Mouse (Mus musculus) testis, adult 2 months (tissue): ENCODE results near the gene Retreg1.

Source experiments
- CTCF ChIP-seq: fragments of 200-500 bp; IDR thresholded peaks from 2 replicates; pipeline ENCODE4 v1.5.1; 2012; ENCODE audit warnings: low read depth, mild to moderate bottlenecking, inconsistent platforms, low read length, moderate library complexity; ENCODE audit not compliant: control insufficient read depth, insufficient read depth, insufficient replicate concordance
- POLR2A ChIP-seq: fragments of 200-500 bp; IDR thresholded peaks from 2 replicates; pipeline ENCODE4 v1.6.1; 2012; ENCODE audit warnings: low read depth, mild to moderate bottlenecking, inconsistent platforms, low read length, moderate library complexity; ENCODE audit not compliant: control insufficient read depth

DNA sequence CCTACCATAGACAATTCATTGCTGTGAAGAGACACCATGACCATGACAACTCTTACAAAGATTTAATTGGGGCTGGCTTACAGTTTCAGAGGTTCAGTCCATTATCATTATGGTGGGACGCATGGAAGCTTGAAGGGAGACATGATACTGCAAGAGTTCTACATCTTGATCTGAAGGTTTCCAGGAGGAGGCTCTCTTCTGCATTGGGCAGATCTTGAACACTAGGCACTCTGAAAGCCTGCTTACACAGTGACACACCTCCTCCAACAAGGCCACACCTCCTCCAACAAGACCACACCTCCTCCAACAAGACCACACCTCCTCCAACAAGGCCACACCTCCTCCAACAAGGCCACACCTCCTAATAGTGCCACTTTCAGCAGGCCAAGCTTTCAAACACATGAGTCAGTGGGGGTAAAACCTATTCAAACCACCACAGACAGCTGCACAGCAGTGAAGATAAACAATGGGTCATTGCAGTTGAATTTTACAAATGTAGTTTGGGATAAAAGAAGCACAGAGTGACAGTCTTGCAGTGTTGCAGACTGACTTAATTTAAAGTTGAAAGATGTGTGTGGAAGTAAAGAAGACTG lies 4.7 kb downstream of the Retreg1 start:
- TF ChIP-seq CTCF (no peak), POLR2A (no peak)
